Mouse (Mus musculus) hindbrain, embryonic 14.5 days (tissue): ENCODE results near the gene Alpl. TPM values are rescaled to one million over a fixed set of nuclear protein-coding genes. Genes with fewer than 3 reads are reported as not detected.

ENCODE experiments used
- ATAC-seq: fragments of 200-750 bp; cut with Nextera tagmentation; 2 replicates; pipeline ENCODE4 v1.8.0; 2017; ENCODE audit warnings: moderate number of reproducible peaks, mild to moderate bottlenecking, moderate TSS enrichment, moderate library complexity; ENCODE audit not compliant: low FRiP score
- DNase-seq: peaks from one replicate; pipeline ENCODE4 v3.0.0-alpha.2; 2015; ENCODE audit warnings: low spot score
- H3K27ac ChIP-seq: fragments of 300-500 bp; sonication (generic); 2 replicates; pipeline ENCODE4 v1.5.1; 2014; ENCODE audit warnings: mild to moderate bottlenecking, moderate library complexity
- H3K27me3 ChIP-seq: fragments of 300-500 bp; sonication (generic); 2 replicates; pipeline ENCODE4 v1.6.1; 2014; ENCODE audit warnings: mild to moderate bottlenecking, low read length, mixed read lengths; ENCODE audit not compliant: control insufficient read depth, insufficient read depth
- H3K36me3 ChIP-seq: fragments of 300-500 bp; sonication (generic); replicated peaks from 2 replicates; pipeline ENCODE4 v1.6.1; 2014; ENCODE audit not compliant: control insufficient read depth, insufficient read depth
- H3K4me1 ChIP-seq: fragments of 300-500 bp; sonication (generic); replicated peaks from 2 replicates; pipeline ENCODE4 v1.6.1; 2014; ENCODE audit warnings: antibody characterized with exemption, low read length, mixed read lengths; ENCODE audit not compliant: control insufficient read depth, insufficient read depth
- H3K4me2 ChIP-seq: fragments of 300-500 bp; sonication (generic); replicated peaks from 2 replicates; pipeline ENCODE4 v1.6.1; 2014; ENCODE audit warnings: mild to moderate bottlenecking, moderate library complexity
- H3K4me3 ChIP-seq: fragments of 300-500 bp; sonication (generic); replicated peaks from 2 replicates; pipeline ENCODE4 v1.5.1; 2014; ENCODE audit warnings: mild to moderate bottlenecking, low read length
- H3K9ac ChIP-seq: fragments of 300-500 bp; sonication (generic); 2 replicates; pipeline ENCODE4 v1.6.1; 2014
- H3K9me3 ChIP-seq: fragments of 300-500 bp; sonication (generic); 2 replicates; pipeline ENCODE4 v1.6.1; 2016; ENCODE audit warnings: low read length; ENCODE audit not compliant: control insufficient read depth
- WGBS: fragments of 180-500 bp; shearing (Covaris S2); extraction: QIAGEN DNeasy Blood & Tissue Kit; methylation state at CpG from one replicate; pipeline ENCODE4 v1.1.7; 2014; 5-methylcytosine and 5-hydroxymethylcytosine counted together
- polyA plus RNA-seq: library from polyadenylated mRNA; unstranded; fragments of >200 nt; fragmentation: Nextera tagmentation; extraction: Ambion mirVana; gene quantifications from 2 replicates; pipeline ENCODE4 v1.2.1, GENCODE M21; 2014

Gene Alpl
- polyA plus RNA-seq, 1 experiment from 2014 or later: 8.3 TPM

- Histone ChIP-seq H3K4me2 (no peak overlapping the region), H3K9ac (no peak overlapping the region), H3K36me3 (no peaks in the 10 kb centered on the region), H3K4me1 (no peaks in the 10 kb centered on the region), H3K27ac (no peak overlapping the region), H3K4me3 (no peak overlapping the region), H3K27me3 (no peaks in the 10 kb centered on the region), H3K9me3 (no peaks in the 10 kb centered on the region)
- ATAC-seq (no peak), DNase-seq (no peak)
- WGBS: 82% methylated on average over 8 of the region's 8 CpGs
Observed at GRCm38 (mm10) chr4:137751310-137751709, 44.9 kb downstream of the Alpl start.

- WGBS: 84% methylated on average over 9 of the region's 9 CpGs
Observed at GRCm38 (mm10) chr4:137750121-137750520, 46.1 kb downstream of the Alpl start.

GRCm38 (mm10) chr4:137749680-137750079, 46.5 kb downstream of the Alpl start:
- no peak for DNase-seq
- 76% methylated on average over 9 of the region's 9 CpGs for WGBS

More at GRCm38 (mm10) chr4:137750121-137750520, 46.1 kb downstream of the Alpl start:
- no peak for DNase-seq
- Histone ChIP-seq H3K36me3 (no peaks in the 10 kb centered on the region), H3K4me1 (no peaks in the 10 kb centered on the region), H3K9ac (no peak overlapping the region), H3K27me3 (no peaks in the 10 kb centered on the region), H3K4me3 (no peak overlapping the region), H3K4me2 (no peak overlapping the region), H3K27ac (no peak overlapping the region), H3K9me3 (no peaks in the 10 kb centered on the region)
- no peak for ATAC-seq

GRCm38 (mm10) chr4:137748726-137749125, 47.5 kb downstream of the Alpl start:
- Histone ChIP-seq H3K36me3 (no peaks in the 10 kb centered on the region), H3K27me3 (no peaks in the 10 kb centered on the region), H3K4me2 (no peak overlapping the region), H3K4me1 (no peaks in the 10 kb centered on the region), H3K9me3 (no peaks in the 10 kb centered on the region), H3K4me3 (no peak overlapping the region), H3K27ac (no peak overlapping the region), H3K9ac (no peak overlapping the region)
- ATAC-seq: no peak
- DNase-seq: no peak
- 65% methylated on average over 4 of the region's 4 CpGs for WGBS

More at GRCm38 (mm10) chr4:137749680-137750079, 46.5 kb downstream of the Alpl start:
- Histone ChIP-seq H3K36me3 (no peaks in the 10 kb centered on the region), H3K27ac (no peak overlapping the region), H3K4me3 (no peak overlapping the region), H3K9ac (no peak overlapping the region), H3K4me1 (no peaks in the 10 kb centered on the region), H3K27me3 (no peaks in the 10 kb centered on the region), H3K9me3 (no peaks in the 10 kb centered on the region), H3K4me2 (no peak overlapping the region)
- no peak for ATAC-seq

GRCm38 (mm10) chr4:137747590-137747989, 48.6 kb downstream of the Alpl start:
- no peak overlapping the region for H3K4me2 ChIP-seq
- no peaks in the 10 kb centered on the region for H3K4me1 ChIP-seq
- no peak overlapping the region for H3K9ac ChIP-seq
- no peak overlapping the region for H3K27ac ChIP-seq
- ATAC-seq: no peak
- no peaks in the 10 kb centered on the region for H3K9me3 ChIP-seq
- H3K27me3 ChIP-seq: no peaks in the 10 kb centered on the region
- DNase-seq: no peak
- WGBS: 80% methylated on average over 5 of the region's 5 CpGs
- H3K36me3 ChIP-seq: no peaks in the 10 kb centered on the region
- no peak overlapping the region for H3K4me3 ChIP-seq

GRCm38 (mm10) chr4:137747091-137747490, 49.1 kb downstream of the Alpl start:
- WGBS: 86% methylated on average over 9 of the region's 9 CpGs
- Histone ChIP-seq H3K27ac (no peak overlapping the region), H3K9ac (no peak overlapping the region), H3K9me3 (no peaks in the 10 kb centered on the region), H3K4me2 (no peak overlapping the region), H3K4me1 (no peaks in the 10 kb centered on the region), H3K27me3 (no peaks in the 10 kb centered on the region), H3K36me3 (no peaks in the 10 kb centered on the region), H3K4me3 (no peak overlapping the region)
- no peak for DNase-seq
- ATAC-seq: no peak

- Histone ChIP-seq H3K9me3 (no peaks in the 10 kb centered on the region), H3K4me2 (no peak overlapping the region), H3K4me3 (no peak overlapping the region), H3K4me1 (peaks cover 2% of the 10 kb centered on the region; the same call in 1 of the 2 replicates), H3K9ac (no peak overlapping the region), H3K27me3 (no peaks in the 10 kb centered on the region), H3K27ac (no peak overlapping the region), H3K36me3 (no peaks in the 10 kb centered on the region)
- 56% methylated on average over 13 of the region's 13 CpGs for WGBS
- DNase-seq: no peak
- ATAC-seq: no peak
Observed at GRCm38 (mm10) chr4:137744433-137744918, 51.7 kb downstream of the Alpl start.

- WGBS: 58% methylated on average over 7 of the region's 7 CpGs
- no peak overlapping the region for H3K27ac ChIP-seq
- no peak overlapping the region for H3K4me3 ChIP-seq
- H3K9me3 ChIP-seq: no peaks in the 10 kb centered on the region
- no peaks in the 10 kb centered on the region for H3K36me3 ChIP-seq
- DNase-seq: no peak
- peaks cover 5% of the 10 kb centered on the region; the same call in 1 of the 2 replicates for H3K4me1 ChIP-seq
- no peak overlapping the region for H3K4me2 ChIP-seq
- H3K27me3 ChIP-seq: no peaks in the 10 kb centered on the region
- H3K9ac ChIP-seq: no peak overlapping the region
- ATAC-seq: no peak
Observed at GRCm38 (mm10) chr4:137743791-137744190, 52.4 kb downstream of the Alpl start.

- Histone ChIP-seq H3K4me1 (peaks cover 10% of the 10 kb centered on the region; the same call in 1 of the 2 replicates), H3K4me2 (no peak overlapping the region), H3K9ac (no peak overlapping the region), H3K4me3 (no peak overlapping the region), H3K27ac (no peak overlapping the region), H3K36me3 (no peaks in the 10 kb centered on the region), H3K27me3 (no peaks in the 10 kb centered on the region), H3K9me3 (no peaks in the 10 kb centered on the region)
- ATAC-seq (no peak), DNase-seq (no peak)
- WGBS: 90% methylated on average over 7 of the region's 7 CpGs
Observed at GRCm38 (mm10) chr4:137740350-137740749, 55.8 kb downstream of the Alpl start.
